Mouse (Mus musculus) midbrain, postnatal 0 days (tissue): ENCODE measurements around the gene Trdmt1. TPM values are rescaled to one million over a fixed set of nuclear protein-coding genes. Genes with fewer than 3 reads are reported as not detected.

Experiments
- ATAC-seq: fragments of 200-750 bp; cut with Nextera tagmentation; 2 replicates; pipeline ENCODE4 v1.8.0; 2017; ENCODE audit warnings: moderate number of reproducible peaks, mild to moderate bottlenecking, moderate TSS enrichment, moderate library complexity; ENCODE audit not compliant: low FRiP score
- DNase-seq: peaks from one replicate; pipeline ENCODE4 v3.0.0-alpha.2; 2015; ENCODE audit warnings: low spot score
- H3K27ac ChIP-seq: fragments of 300-500 bp; sonication (generic); 2 replicates; pipeline ENCODE4 v1.5.1; 2014; ENCODE audit warnings: low read depth, mild to moderate bottlenecking, low read length, mixed read lengths
- H3K27me3 ChIP-seq: fragments of 300-500 bp; sonication (generic); 2 replicates; pipeline ENCODE4 v1.6.1; 2014; ENCODE audit warnings: low read length, control low read depth, mixed read lengths; ENCODE audit not compliant: insufficient read depth
- H3K36me3 ChIP-seq: fragments of 300-500 bp; sonication (generic); 2 replicates; pipeline ENCODE4 v1.6.1; 2014; ENCODE audit warnings: low read length, control low read depth, mixed read lengths; ENCODE audit not compliant: insufficient read depth
- H3K4me1 ChIP-seq: fragments of 300-500 bp; sonication (generic); 2 replicates; pipeline ENCODE4 v1.6.1; 2014; ENCODE audit warnings: mild to moderate bottlenecking, control low read depth, antibody characterized with exemption, low read length, mixed read lengths; ENCODE audit not compliant: insufficient read depth
- H3K4me2 ChIP-seq: fragments of 300-500 bp; sonication (generic); 2 replicates; pipeline ENCODE4 v1.6.1; 2014; ENCODE audit warnings: low read depth, mild to moderate bottlenecking, low read length, mixed read lengths; ENCODE audit not compliant: poor library complexity, severe bottlenecking
- H3K4me3 ChIP-seq: fragments of 300-500 bp; sonication (generic); 2 replicates; pipeline ENCODE4 v1.5.1; 2014; ENCODE audit warnings: low read depth, mild to moderate bottlenecking, low read length, moderate library complexity
- H3K9ac ChIP-seq: fragments of 300-500 bp; sonication (generic); replicated peaks from 2 replicates; pipeline ENCODE4 v1.6.1; 2014; ENCODE audit warnings: mild to moderate bottlenecking, low read length, moderate library complexity, mixed read lengths; ENCODE audit not compliant: poor library complexity, severe bottlenecking
- H3K9me3 ChIP-seq: fragments of 300-500 bp; sonication (generic); 2 replicates; pipeline ENCODE4 v1.6.1; 2016; ENCODE audit warnings: low read length, control low read depth
- CTCF ChIP-seq: IDR thresholded peaks from 2 replicates; pipeline ENCODE4 v1.5.1; 2016; ENCODE audit warnings: antibody characterized with exemption, mild to moderate bottlenecking
- WGBS: fragments of 180-500 bp; shearing (Covaris S2); extraction: QIAGEN DNeasy Blood & Tissue Kit; methylation state at CpG from one replicate; pipeline ENCODE4 v1.1.7; 2014; 5-methylcytosine and 5-hydroxymethylcytosine counted together
- polyA plus RNA-seq: library from polyadenylated mRNA; unstranded; fragments of >200 nt; fragmentation: Nextera tagmentation; extraction: Ambion mirVana; gene quantifications from 2 replicates; pipeline ENCODE4 v1.2.1, GENCODE M21; 2015
- total RNA-seq: library from RNA; depleted of rRNA; stranded (reverse); fragments of >200 nt; gene quantifications from 2 replicates; pipeline ENCODE4 v1.2.3, GENCODE M21; 2014

The Trdmt1 gene
- total and polyA plus RNA-seq, 2 experiments from 2014 or later: 5.8 to 6.6 TPM

- Histone ChIP-seq H3K4me2 (peak overlapping the region; percentile 88), H3K4me3 (peak overlapping the region; percentile 55), H3K27ac (peak overlapping the region; percentile 64), H3K9ac (peak overlapping the region; percentile 59), H3K9me3 (no peaks in the 10 kb centered on the region), H3K27me3 (no peaks in the 10 kb centered on the region), H3K36me3 (no peaks in the 10 kb centered on the region), H3K4me1 (0 out of 2 replicates have a peak, but pooled peaks cover 7% of the 10 kb centered on the region)
- under 1% methylated on average over 46 of the region's 46 CpGs for WGBS
- peak; percentile 92 for DNase-seq
- no peak; the same call in none of the 2 replicates for TF ChIP-seq CTCF
- ATAC-seq: peak; percentile 89
These were observed 29.8 kb upstream of the Trdmt1 start for GRCm38 (mm10) chr2:13574066-13574800.

DNA sequence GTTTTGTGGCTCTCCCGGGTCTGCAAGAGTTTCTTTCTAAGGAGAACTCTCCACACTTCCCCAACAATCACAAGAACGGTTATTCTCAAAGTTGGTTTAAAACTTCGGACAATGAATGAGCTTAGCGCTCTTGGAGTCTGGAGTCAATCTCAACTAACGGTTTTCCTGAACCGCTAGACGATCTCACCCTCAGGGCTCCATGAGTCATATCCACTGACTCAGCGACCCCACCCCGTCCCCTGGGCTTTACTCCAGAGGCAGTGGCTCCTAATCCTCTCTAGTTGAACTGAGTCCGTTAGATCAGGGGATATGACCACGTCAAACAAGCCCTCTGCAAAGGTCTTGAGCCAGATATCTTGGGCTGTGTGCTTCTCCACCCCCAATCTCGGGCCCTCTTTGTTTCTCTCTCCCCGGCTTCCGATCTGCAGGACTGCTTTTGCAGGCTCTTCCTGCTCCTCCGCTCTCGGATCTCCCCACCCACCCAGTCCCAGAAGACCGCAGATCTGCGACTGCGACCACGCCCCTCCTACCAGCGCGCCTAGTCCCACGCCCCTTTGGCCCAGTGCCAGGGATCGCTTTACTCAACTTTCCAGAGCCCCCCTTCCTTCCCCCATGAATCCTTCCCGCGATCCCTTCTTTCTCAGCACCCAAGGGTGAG, 29.1 kb upstream of the Trdmt1 start, which contains the start of gene Vim:
TSS of gene Vim (plus strand) at position 520 of the 658 bp plus-strand sequence.
- Histone ChIP-seq H3K9me3 (no peaks in the 10 kb centered on the region), H3K36me3 (no peaks in the 10 kb centered on the region), H3K27me3 (no peaks in the 10 kb centered on the region), H3K9ac (peak within 1 kb of the TSS; percentile 59), H3K27ac (peak within 1 kb of the TSS; percentile 64), H3K4me3 (peak within 1 kb of the TSS; percentile 55), H3K4me1 (0 out of 2 replicates have a peak, but pooled peaks cover 7% of the 10 kb centered on the region), H3K4me2 (peak within 1 kb of the TSS; percentile 88)
- under 1% methylated on average over 24 of the region's 26 CpGs for WGBS
- TF ChIP-seq CTCF: no peak
- peak; percentile 89 for ATAC-seq
- peak; percentile 93 for DNase-seq

DNA sequence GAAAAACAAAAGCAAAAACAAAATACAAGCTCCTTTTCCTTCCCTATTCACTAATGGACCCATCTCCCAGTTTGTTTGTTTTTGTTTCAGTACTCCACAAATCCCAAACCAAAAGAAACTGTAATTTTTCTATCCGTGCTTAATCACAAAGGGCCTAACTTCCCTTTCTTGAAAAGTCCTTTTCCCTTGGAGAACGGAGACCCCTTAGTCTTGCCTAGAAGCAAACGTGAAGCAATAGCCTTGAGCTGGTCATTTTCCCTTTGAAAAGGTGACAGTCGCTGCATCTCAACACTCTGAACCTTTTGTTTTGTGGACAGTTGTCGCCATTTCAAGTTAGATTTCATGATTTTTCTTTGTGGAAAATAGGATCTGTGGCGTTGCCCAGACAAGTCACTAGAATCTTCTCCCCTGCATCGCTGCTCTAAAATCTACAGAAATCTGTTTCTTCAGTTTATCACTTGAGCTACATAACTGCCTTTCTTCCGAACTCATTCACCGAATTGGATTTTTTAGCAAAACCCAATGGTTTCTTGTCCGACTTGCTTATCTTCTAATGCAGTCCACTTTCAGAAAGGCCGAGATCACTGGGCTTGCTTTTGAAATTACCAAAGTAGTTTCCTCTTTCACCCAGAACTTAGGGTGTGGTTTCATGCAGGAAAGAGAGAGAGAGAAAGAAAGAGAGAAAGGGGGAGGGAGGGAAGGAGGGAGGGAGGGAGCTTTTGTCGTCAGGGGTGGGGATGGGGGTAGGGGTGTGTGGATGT, 28.4 kb upstream of the Trdmt1 start:
- no peak for TF ChIP-seq CTCF
- no peaks in the 10 kb centered on the region for H3K36me3 ChIP-seq
- 10% methylated on average over 12 of the region's 12 CpGs for WGBS
- H3K9me3 ChIP-seq: no peaks in the 10 kb centered on the region
- 0 out of 2 replicates have a peak, but pooled peaks cover 7% of the 10 kb centered on the region for H3K4me1 ChIP-seq
- H3K4me3 ChIP-seq: peak overlapping the region; percentile 55
- peak overlapping the region; percentile 64 for H3K27ac ChIP-seq
- no peak for ATAC-seq
- no peak for DNase-seq
- H3K9ac ChIP-seq: no peak overlapping the region
- no peaks in the 10 kb centered on the region for H3K27me3 ChIP-seq
- H3K4me2 ChIP-seq: peak overlapping the region; percentile 88

DNA sequence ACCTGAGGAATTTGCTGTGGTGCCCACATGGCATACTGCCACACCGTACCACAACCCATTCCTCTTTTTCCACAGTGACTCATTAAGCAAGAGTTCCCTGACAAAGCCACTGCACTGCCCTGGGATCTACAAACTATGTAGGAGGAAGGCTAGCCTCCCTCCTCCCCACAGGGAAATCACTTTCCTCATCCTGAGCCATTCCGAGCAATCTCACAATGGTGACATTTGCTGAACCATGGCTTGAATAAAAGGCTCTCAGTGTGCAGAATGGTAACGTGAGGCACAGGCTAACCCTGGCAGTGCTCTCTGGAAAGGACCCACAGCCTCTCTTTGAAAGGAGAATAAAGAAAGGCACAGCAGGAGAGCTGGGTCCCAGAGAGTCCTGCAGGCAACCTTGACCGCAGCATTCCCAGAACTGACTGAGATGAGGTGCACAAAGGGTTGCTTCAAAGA, 27.7 kb upstream of the Trdmt1 start:
- Histone ChIP-seq H3K27ac (no peak overlapping the region), H3K4me2 (peak overlapping the region; percentile 88; the same call in 1 of the 2 replicates), H3K9ac (no peak overlapping the region), H3K4me1 (0 out of 2 replicates have a peak, but pooled peaks cover 7% of the 10 kb centered on the region), H3K9me3 (no peaks in the 10 kb centered on the region), H3K27me3 (no peaks in the 10 kb centered on the region), H3K36me3 (no peaks in the 10 kb centered on the region), H3K4me3 (no peak overlapping the region)
- WGBS: 14% methylated on average over 4 of the region's 4 CpGs
- ATAC-seq (no peak), DNase-seq (no peak)
- TF ChIP-seq CTCF: no peak

DNA sequence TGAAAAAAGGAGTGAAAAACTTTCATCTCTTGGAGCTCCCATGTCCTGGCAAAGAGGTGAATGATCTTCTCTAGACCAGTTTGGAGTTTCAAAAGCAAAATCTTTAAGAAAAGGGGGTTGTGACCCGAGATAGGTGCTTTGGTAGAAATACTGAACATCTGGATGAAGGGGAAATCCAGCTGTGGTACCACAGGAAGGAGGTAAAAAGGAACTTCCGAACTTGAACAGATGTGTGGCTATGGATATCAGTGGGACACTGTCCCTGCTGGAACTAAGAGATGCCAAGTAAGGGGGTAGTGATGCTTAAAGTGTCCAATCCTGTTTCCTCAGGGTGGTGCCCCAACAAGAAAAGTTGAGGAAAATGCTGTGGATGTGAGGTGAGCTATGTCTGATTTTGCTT, 25.7 kb upstream of the Trdmt1 start:
- no peak for DNase-seq
- WGBS: 83% methylated on average over 2 of the region's 2 CpGs

More for the DNA sequence above, 25.7 kb upstream of the Trdmt1 start:
- H3K4me3 ChIP-seq: no peak overlapping the region
- 0 out of 2 replicates have a peak, but pooled peaks cover 4% of the 10 kb centered on the region for H3K4me1 ChIP-seq
- no peak overlapping the region for H3K4me2 ChIP-seq
- no peak for TF ChIP-seq CTCF
- no peaks in the 10 kb centered on the region for H3K27me3 ChIP-seq
- no peak overlapping the region for H3K9ac ChIP-seq
- H3K36me3 ChIP-seq: no peaks in the 10 kb centered on the region
- no peak overlapping the region for H3K27ac ChIP-seq
- no peak for ATAC-seq
- no peaks in the 10 kb centered on the region for H3K9me3 ChIP-seq
